Comparison of ENCODE assay signal across 9 mouse cellular contexts in genomic region chr12:112802917-112803316, GRCm38 (mm10). TPM values are rescaled to one million over a fixed set of nuclear protein-coding genes. Genes with fewer than 3 reads are reported as not detected.
DNase-seq lines count a peak whose midpoint lies in the region; ATAC-seq and TF ChIP-seq lines count a peak whose summit lies in the region.
"Had no signal": no experiment of that assay in that cellular context is flagged by ENCODE, and none has a peak within 500 bp of the region (broad histone marks: within the 10 kb centered on the region; RNA-seq: fewer than 3 reads in every experiment).

No protein-coding gene starts in this region.

- WGBS in lung, embryonic 14.5 days, result 26% methylated on average over 3 of the region's 3 CpGs
- WGBS in intestine, postnatal 0 days, result 30% methylated on average over 3 of the region's 3 CpGs
- 24% methylated on average over 3 of the region's 3 CpGs for WGBS in neural tube, embryonic 13.5 days

- no peak overlapping the region for H3K27ac ChIP-seq in lung, embryonic 14.5 days (ENCODE audit: low read depth)
- H3K27ac ChIP-seq in intestine, postnatal 0 days (ENCODE audit: low read depth, low read length), result no peak overlapping the region
- no peak overlapping the region for H3K27ac ChIP-seq in neural tube, embryonic 13.5 days (replicated peaks)

- no peak for TF ChIP-seq CTCF in lung, embryonic 14.5 days (IDR thresholded peaks at IDR 0.05; ENCODE audit: low read depth)
- no peak for TF ChIP-seq CTCF in intestine, postnatal 0 days (IDR thresholded peaks at IDR 0.05; ENCODE audit: low read depth)

- 0 out of 2 replicates have a peak, but pooled peaks cover 4% of the 10 kb centered on the region for H3K4me1 ChIP-seq in lung, embryonic 14.5 days (ENCODE audit: insufficient read depth)
- 0 out of 2 replicates have a peak, but pooled peaks cover 3% of the 10 kb centered on the region for H3K4me1 ChIP-seq in intestine, postnatal 0 days (replicated peaks; ENCODE audit: control insufficient read depth, insufficient read depth, low read length)
- peaks cover 20% of the 10 kb centered on the region for H3K4me1 ChIP-seq in neural tube, embryonic 13.5 days (replicated peaks)

- DNase-seq in adrenal gland, postnatal 25 days, result peak; percentile 0
- DNase-seq in adrenal gland, adult (ENCODE audit: inconsistent age in 2 of 2, low spot score in 1 of 2), result no peak
- no peak for DNase-seq in lung, embryonic 14.5 days
- no peak for DNase-seq in lung, postnatal 14 days
- no peak for DNase-seq in layer of hippocampus, adult 9-11 months
- DNase-seq: lung, adult 2 months had no signal

- H3K36me3 ChIP-seq in lung, embryonic 14.5 days (ENCODE audit: insufficient read depth), result no peaks in the 10 kb centered on the region
- H3K36me3 ChIP-seq in intestine, postnatal 0 days (ENCODE audit: control insufficient read depth, insufficient read depth), result no peaks in the 10 kb centered on the region
- no peaks in the 10 kb centered on the region for H3K36me3 ChIP-seq in neural tube, embryonic 13.5 days

- peak overlapping the region; percentile 100 for H3K4me2 ChIP-seq in lung, embryonic 14.5 days
- peak overlapping the region; percentile 97; the same call in 1 of the 2 replicates for H3K4me2 ChIP-seq in intestine, postnatal 0 days (replicated peaks; ENCODE audit: low read depth)
- H3K4me2 ChIP-seq in neural tube, embryonic 13.5 days, result peak overlapping the region; percentile 100

- H3K27me3 ChIP-seq in lung, embryonic 14.5 days (ENCODE audit: insufficient read depth, low read length), result peaks cover 23% of the 10 kb centered on the region
- peaks cover 14% of the 10 kb centered on the region for H3K27me3 ChIP-seq in intestine, postnatal 0 days (replicated peaks; ENCODE audit: control insufficient read depth, insufficient read depth, low read length)
- H3K27me3 ChIP-seq in neural tube, embryonic 13.5 days, result peaks cover 53% of the 10 kb centered on the region

- no peak overlapping the region for H3K9ac ChIP-seq in lung, embryonic 14.5 days
- no peak overlapping the region for H3K9ac ChIP-seq in intestine, postnatal 0 days (ENCODE audit: low read depth, low read length)
- H3K9ac ChIP-seq in neural tube, embryonic 13.5 days, result no peak overlapping the region

- ATAC-seq in lung, embryonic 14.5 days (ENCODE audit: insufficient read depth), result no peak
- no peak for ATAC-seq in intestine, postnatal 0 days
- ATAC-seq in neural tube, embryonic 13.5 days (ENCODE audit: low read depth), result no peak
- ATAC-seq in granulocyte monocyte progenitor cell, adult 5-6 weeks (replicated peaks; ENCODE audit: poor library complexity, severe bottlenecking), result no peak

- peak overlapping the region; percentile 48; the same call in 1 of the 2 replicates for H3K4me3 ChIP-seq in lung, embryonic 14.5 days (ENCODE audit: low read depth, low read length)
- H3K4me3 ChIP-seq in intestine, postnatal 0 days (ENCODE audit: low read depth, low read length), result no peak overlapping the region
- no peak overlapping the region for H3K4me3 ChIP-seq in neural tube, embryonic 13.5 days

- no peaks in the 10 kb centered on the region for H3K9me3 ChIP-seq in lung, embryonic 14.5 days (ENCODE audit: low read depth, low read length)
- no peaks in the 10 kb centered on the region for H3K9me3 ChIP-seq in intestine, postnatal 0 days (ENCODE audit: control insufficient read depth)
- no peaks in the 10 kb centered on the region for H3K9me3 ChIP-seq in neural tube, embryonic 13.5 days

RNA-seq across cellular contexts. Expression of gene Ahnak2, which starts 0.5 kb away (rescaled TPM):
- total RNA-seq in adrenal gland, postnatal 25 days (2021), result 5.1 and 5.7 TPM in 2 replicates
- polyA plus RNA-seq in lung, embryonic 14.5 days (2014; fragmentation: Nextera tagmentation; extraction: Ambion mirVana), result 0.61 and 0.64 TPM in 2 replicates
- polyA plus RNA-seq in intestine, postnatal 0 days (2015; fragmentation: Nextera tagmentation; extraction: Ambion mirVana), result 1.6 TPM in 2 replicates
- polyA plus RNA-seq in neural tube, embryonic 13.5 days (2015; fragmentation: Nextera tagmentation; extraction: Ambion mirVana), result 2.8 and 2.9 TPM in 2 replicates
- not detected in 2 replicates for total RNA-seq in granulocyte monocyte progenitor cell, adult 5-6 weeks (2014; fragmentation: Nextera tagmentation)
- not detected in 2 replicates for total RNA-seq in granulocyte monocyte progenitor cell, adult 5-6 weeks (2017)

RNA-seq across cellular contexts. Expression of gene Clba1, which starts 5.8 kb away (rescaled TPM):
- total RNA-seq in adrenal gland, postnatal 25 days (2021), result 7.7 and 10.0 TPM in 2 replicates
- 4.3 and 5.1 TPM in 2 replicates for polyA plus RNA-seq in lung, embryonic 14.5 days (2014; fragmentation: Nextera tagmentation; extraction: Ambion mirVana)
- polyA plus RNA-seq in intestine, postnatal 0 days (2015; fragmentation: Nextera tagmentation; extraction: Ambion mirVana), result 3.6 TPM in 2 replicates
- polyA plus RNA-seq in neural tube, embryonic 13.5 days (2015; fragmentation: Nextera tagmentation; extraction: Ambion mirVana), result 20.2 and 21.1 TPM in 2 replicates
- 1.7 and 2.4 TPM in 2 replicates for total RNA-seq in granulocyte monocyte progenitor cell, adult 5-6 weeks (2014; fragmentation: Nextera tagmentation)
- total RNA-seq in granulocyte monocyte progenitor cell, adult 5-6 weeks (2017), result 0.30 and 1.2 TPM in 2 replicates

RNA-seq across cellular contexts. Expression of gene Cdca4, which starts 26.3 kb away (rescaled TPM):
- total RNA-seq in adrenal gland, postnatal 25 days (2021), result 15.5 and 15.9 TPM in 2 replicates
- polyA plus RNA-seq in lung, embryonic 14.5 days (2014; fragmentation: Nextera tagmentation; extraction: Ambion mirVana), result 140 and 153 TPM in 2 replicates
- 22.6 and 24.1 TPM in 2 replicates for polyA plus RNA-seq in intestine, postnatal 0 days (2015; fragmentation: Nextera tagmentation; extraction: Ambion mirVana)
- 46.9 and 56.1 TPM in 2 replicates for polyA plus RNA-seq in neural tube, embryonic 13.5 days (2015; fragmentation: Nextera tagmentation; extraction: Ambion mirVana)
- total RNA-seq in granulocyte monocyte progenitor cell, adult 5-6 weeks (2014; fragmentation: Nextera tagmentation), result 65.6 and 66.5 TPM in 2 replicates
- total RNA-seq in granulocyte monocyte progenitor cell, adult 5-6 weeks (2017), result 61.9 and 64.3 TPM in 2 replicates

RNA-seq across cellular contexts. Expression of gene Pld4, which starts 42.5 kb away (rescaled TPM):
- 6.4 and 6.8 TPM in 2 replicates for total RNA-seq in adrenal gland, postnatal 25 days (2021)
- 9.3 and 10.9 TPM in 2 replicates for polyA plus RNA-seq in lung, embryonic 14.5 days (2014; fragmentation: Nextera tagmentation; extraction: Ambion mirVana)
- 6.7 and 6.9 TPM in 2 replicates for polyA plus RNA-seq in intestine, postnatal 0 days (2015; fragmentation: Nextera tagmentation; extraction: Ambion mirVana)
- 6.7 and 8.6 TPM in 2 replicates for polyA plus RNA-seq in neural tube, embryonic 13.5 days (2015; fragmentation: Nextera tagmentation; extraction: Ambion mirVana)
- total RNA-seq in granulocyte monocyte progenitor cell, adult 5-6 weeks (2014; fragmentation: Nextera tagmentation), result 39.4 and 92.1 TPM in 2 replicates
- 21.1 and 25.4 TPM in 2 replicates for total RNA-seq in granulocyte monocyte progenitor cell, adult 5-6 weeks (2017)
